Mouse (Mus musculus) MEL-GATA-1-ER (cell line): ENCODE results near the gene Arf3.

Experiments used
- DNase-seq: peaks from one replicate; pipeline ENCODE4 v3.0.0-alpha.2; 2012; ENCODE audit warnings: low read depth; ENCODE audit errors: extremely low read depth

The Arf3 gene

DNA sequence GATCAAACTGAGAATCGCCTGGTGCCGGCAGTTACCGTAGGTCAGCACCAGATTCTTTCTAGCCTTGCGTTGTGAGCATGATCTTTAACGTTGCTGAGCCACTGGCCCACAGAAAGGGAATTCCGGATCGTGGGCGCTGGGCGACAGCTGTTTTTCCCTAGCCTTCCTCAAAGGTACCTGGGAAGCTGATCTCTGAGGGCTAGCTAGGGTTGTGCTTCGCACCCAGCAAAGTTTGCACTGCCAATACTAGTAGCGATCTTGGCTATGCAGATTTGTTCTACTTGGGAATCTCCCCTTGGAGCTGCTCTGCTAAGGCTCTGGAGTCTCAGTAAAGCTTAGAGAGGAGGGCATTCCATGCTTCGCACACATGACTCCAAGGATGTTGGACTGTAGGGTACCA lies 28.2 kb upstream of the Arf3 start:
- no peak for DNase-seq

DNA sequence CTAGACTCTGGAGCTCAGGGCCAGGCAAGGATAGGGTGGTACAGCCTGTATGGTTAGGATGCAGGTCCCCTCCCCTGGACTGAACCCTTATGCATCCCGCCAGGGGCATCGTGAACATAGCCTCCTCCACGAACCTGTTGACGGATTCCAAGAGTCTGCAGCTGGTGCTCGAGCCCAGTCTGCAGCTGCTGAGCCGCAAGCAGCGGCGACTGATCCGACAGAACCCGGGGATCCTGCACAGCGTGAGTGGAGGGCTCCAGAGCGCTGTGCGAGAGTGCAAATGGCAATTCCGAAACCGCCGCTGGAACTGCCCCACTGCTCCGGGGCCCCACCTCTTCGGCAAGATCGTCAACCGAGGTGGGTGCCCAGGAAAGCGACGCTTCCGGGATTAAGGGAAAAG lies 27.7 kb upstream of the Arf3 start:
- no peak for DNase-seq

DNA sequence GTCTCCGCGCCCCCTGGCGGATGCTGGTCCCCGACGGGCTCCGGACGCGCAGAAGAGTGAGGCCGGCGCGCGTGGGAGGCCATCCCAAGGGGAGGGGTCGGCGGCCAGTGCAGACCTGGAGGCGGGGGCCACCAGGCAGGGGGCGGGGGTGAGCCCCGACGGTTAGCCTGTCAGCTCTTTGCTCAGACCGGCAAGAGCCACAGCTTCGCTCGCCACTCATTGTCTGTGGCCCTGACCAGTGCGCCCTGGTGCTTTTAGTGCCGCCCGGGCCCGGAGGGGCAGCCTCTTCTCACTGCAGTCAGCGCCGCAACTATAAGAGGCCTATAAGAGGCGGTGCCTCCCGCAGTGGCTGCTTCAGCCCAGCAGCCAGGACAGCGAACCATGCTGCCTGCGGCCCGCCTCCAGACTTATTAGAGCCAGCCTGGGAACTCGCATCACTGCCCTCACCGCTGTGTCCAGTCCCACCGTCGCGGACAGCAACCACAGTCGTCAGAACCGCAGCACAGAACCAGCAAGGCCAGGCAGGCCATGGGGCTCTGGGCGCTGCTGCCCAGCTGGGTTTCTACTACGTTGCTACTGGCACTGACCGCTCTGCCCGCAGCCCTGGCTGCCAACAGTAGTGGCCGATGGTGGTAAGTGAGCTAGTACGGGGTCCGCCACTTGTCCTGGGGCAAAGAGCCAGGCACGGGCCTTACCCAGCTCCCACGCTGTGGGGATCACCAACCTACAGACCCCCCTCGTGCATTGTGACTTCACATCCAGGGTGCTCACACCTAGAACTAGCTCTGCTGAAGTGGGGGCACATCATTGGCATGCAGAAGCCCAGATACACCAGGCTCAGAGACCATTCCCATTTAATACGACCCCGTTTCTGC lies 26.9 kb upstream of the Arf3 start, which contains the start of gene Wnt1:
Gene Wnt1, plus strand, starts transcription at position 197 of the 875 bp plus-strand sequence.
- DNase-seq, result no peak

DNA sequence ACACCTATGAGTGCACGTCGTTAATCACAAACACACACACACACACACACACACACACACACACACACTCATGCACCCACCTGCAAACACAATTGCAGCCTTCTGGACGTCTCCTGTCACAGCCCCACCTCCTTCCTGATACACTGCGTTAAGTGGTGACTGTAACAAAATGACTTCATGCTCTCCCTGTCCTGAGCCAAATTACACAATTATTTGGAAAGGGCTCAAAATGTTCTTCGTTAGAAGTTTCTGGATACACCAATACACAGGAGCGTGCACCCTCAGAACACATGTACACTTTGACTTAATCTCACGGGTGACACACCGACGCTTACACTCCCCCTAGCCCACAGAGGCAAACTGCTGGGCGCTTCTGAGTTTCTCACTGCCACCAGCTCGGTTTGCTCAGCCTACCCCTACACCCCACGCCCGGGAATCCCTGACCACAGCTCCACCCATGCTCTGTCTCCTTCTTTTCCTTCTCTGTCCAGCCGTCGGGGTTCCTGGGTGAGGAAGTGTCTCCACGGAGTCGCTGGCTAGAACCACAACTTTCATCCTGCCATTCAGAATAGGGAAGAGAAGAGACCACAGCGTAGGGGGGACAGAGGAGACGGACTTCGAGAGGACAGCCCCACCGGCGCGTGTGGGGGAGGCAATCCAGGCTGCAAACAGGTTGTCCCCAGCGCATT lies 26.1 kb upstream of the Arf3 start:
- DNase-seq, result no peak

DNA sequence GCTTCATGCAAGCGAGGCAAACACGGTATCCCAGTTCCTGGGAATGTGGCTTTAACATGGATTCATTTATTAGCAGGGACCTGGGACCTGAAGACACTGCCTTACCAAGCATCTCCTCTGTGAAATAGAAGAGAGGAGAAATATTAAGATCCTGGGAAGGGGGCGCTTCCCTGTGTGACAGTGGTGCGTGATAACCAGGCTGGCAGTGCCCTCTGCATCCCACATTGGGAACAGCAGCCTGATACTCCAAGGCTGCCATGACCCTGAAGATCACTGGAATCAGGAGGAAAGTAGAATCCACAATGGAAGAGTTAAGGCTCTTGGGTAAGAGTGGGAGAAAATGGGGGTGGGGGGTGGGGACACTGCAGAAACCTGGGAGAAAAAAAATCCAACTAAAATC lies 24.9 kb upstream of the Arf3 start:
- DNase-seq, result no peak

DNA sequence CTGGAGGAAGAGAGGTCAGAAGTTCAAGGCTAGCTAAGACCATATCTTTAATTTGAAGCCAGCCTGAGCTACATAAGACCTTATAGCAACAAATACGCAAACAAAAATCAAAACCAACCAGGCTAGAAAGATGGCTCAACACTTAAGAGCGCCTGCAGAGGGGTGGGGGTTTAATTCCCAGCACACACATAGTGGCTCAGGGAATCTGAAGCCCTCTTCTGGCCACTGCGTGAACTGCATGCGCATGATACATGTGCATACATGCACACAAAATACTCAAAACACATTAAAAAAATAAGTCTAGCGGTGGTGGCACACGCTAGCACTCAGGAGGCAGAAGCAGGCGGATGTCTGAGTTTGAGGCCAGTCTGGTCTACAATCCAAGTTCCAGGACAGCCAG lies 22.7 kb upstream of the Arf3 start:
- peak; percentile 57 for DNase-seq

DNA sequence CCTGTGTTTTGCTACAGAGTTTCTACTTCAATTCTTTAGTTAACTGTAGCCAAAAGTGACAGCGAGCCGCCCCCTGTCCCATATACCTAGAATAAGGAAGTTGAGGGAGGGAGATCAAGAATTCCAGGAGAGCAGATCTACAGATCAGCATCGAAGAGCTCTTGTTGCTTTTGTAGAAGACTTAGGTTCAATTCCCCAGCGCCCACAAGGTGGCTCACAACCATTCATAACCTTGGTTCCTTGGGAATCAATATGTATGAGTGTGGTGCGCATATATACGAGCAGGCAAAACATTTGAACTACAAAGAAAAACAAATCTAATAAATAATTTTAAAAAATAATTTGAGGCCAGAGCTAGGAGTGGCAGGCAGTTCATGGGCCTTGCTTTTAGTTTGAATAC lies 18.2 kb upstream of the Arf3 start:
- DNase-seq, result no peak

DNA sequence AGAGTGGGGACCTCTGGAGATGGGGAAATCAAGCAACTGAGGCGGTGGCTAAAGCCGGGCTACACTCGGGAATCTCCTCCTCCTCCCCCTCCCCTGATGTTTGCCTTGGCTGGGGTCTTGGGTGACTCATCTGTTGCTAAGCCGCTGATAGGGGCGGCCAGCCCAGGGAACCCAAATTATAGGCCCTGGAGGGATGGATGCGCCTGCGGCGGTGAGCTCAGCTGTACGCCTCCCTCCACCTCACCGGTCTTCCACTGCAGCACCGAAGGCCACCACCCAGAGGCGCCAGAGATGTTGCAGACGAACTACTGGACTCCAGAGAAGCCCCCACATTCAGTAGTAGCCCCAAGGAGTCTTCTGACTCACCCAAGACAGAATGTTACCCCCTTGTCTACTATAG lies 17.6 kb upstream of the Arf3 start:
- DNase-seq, result no peak

DNA sequence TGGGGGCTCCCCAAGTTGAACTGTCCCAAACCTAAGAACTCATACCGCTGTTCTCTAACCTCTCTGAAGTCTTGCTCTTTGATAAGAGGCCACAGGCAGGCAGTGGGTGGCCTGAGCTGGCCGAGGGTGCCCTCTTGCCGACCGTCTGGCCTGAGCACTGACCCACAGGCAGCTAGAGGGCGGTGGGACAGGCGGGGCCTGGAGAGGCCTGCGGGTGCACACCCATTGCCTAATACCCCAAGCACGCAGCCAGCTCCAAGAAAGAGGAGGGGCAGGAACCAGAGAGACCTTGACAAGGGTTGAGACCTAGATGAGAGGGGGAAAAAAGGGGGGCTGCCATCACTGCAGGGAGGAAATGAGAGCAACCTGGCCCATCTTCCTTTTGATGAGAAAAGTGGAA lies 17.1 kb upstream of the Arf3 start:
- no peak for DNase-seq

DNA sequence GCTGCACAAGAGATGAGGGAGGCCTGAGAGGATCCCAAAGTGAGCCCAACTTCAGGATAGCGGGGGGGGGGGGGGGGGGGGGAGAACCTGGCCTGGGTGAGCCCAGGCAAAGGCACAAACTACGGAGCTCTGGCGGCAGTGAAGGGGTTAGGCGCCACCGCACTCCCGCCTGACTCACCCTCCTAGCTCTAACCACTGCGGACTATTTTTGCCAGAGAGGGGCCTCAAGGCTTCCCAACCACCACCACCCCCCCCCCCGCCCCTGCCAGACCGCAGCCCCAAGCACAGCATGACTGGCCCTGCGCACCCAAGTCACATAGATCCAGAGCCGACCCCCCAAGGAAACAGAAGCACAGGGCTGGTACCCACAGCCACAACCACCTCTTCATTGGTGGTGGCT lies 15.8 kb upstream of the Arf3 start:
- DNase-seq, result no peak

DNA sequence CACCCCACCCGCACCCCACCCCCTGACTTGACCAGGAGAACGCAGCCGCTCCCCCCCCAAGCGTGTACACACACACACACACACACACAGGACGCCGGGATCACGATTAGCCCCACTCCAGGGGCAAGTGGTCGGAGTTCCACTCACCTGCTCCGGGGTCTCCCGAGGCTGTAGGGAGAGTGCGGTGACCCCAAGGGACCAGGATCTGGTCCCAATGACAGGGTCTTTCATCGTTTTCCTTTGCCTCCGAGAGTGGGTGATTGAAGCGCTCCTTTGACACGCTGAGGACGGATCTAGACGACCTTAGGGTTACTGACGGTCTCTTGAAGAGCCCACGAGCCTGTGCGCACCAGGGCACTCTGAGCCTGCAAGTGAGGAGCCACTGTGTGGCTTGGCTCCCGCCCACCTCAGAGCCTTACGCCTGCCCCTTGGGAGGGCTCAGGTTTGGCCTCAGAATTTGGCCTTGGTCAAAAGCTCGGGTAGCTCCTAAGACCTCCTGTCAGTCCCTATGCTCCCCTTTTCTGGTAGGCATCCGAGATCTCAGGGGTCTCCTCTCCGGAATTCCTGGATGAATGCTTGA lies 15.3 kb upstream of the Arf3 start:
- DNase-seq, result no peak

DNA sequence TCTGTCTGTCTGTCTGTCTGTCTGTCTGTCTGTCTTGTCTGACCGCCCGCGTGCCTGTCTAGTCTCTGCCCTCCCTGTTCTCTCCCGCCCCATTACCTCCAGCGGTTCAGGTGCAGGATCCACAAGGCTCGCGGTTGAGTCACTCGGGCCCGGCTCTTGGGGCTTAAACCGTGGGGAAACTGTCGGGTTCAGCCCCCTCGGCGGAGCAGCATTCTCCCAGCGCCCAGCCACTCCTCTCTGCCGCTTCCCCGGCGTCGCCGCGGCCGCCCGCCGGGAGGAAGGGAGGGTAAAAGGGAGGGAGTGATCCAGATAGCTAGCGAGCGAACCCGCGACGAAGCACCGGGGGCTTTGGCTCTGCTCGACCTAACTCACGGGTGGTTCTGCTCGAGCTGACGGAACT lies 14.7 kb upstream of the Arf3 start, which contains the start of gene Wnt10b:
Gene Wnt10b, minus strand, starts transcription at position 389 of the 400 bp plus-strand sequence.
- DNase-seq, result no peak

DNA sequence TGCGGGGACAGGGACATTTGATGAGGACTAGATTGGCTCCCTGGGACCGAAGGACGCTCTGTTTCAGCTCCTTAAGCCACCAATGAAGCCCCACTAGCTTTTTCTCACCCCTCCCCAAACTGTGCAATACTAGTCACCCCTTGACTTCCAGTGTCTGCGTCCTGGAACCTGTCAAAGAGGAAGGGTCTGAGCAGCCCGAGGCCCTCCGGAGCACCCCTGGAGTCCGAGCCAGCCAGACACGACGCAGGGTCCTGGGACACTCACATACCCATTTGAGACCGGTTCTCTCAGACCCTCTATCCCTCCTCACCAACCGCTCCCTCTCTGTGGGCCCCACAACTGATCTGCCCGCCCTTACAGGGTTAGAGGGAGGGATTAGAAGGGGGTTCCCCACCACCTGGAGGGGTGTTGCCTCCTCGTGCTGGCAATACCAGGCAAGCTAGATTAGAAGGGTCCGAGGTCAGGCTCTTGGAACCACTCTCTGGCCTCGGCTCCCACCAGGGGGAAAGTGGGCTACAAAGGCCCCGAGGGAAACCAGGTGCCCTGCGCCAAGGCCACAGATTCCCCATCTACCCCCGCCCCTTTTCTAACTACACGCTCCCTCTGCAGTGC lies 14.1 kb upstream of the Arf3 start:
- DNase-seq, result no peak

DNA sequence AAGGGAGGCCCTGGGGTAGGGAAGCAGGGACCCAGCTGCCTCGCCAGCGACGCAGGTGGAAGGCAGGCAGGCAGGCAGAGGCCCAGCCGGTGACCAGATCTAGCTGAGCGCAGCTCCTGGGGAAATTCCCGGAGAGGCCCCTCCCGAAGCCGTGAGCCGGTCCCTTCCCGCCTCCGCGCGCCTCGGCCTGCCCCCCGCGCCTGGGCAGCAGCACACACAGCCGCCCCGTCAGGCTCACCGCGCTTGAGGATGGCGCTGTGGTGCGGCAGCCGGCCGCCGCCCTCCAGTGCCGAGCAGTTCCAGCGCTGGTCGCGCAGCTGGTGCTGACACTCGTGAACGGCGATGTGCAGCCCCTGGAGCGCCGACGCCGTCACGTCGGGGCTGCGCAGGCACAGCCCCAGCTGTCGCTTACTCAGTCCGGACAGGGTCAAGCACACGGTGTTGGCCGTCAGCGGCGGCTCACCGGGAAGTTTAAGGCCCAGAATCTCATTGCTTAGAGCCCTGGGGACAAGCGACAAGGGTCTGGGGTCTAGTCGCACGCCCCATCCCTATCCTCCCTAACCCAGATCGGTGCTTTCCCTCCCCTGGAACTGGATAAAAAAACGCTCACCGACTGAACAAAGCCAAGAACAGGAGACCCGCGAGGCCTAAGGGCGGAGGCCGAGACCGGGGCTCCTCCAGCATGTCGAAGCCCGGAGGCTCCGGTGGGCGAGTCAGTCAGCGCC lies 13.4 kb upstream of the Arf3 start:
- no peak for DNase-seq

DNA sequence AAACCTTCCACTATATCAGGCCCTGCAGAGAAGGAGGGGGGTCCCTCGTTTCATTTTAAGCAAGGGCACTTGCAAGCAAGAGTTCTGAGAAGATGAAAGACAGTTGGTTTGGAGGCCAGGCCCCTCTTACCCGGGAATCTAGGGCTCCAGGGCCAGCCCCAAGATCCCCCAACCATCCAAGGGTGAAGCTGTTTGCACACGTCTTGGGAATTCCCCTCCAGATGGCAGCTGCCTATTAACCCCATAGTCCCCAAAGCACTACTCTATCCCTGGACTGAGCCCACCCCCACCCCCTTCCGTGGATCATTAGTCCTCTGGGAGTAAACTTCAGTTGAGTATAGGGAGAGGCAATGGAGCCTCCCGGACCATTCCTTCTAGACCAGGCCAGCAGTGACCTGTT lies 12.5 kb upstream of the Arf3 start:
- no peak for DNase-seq

DNA sequence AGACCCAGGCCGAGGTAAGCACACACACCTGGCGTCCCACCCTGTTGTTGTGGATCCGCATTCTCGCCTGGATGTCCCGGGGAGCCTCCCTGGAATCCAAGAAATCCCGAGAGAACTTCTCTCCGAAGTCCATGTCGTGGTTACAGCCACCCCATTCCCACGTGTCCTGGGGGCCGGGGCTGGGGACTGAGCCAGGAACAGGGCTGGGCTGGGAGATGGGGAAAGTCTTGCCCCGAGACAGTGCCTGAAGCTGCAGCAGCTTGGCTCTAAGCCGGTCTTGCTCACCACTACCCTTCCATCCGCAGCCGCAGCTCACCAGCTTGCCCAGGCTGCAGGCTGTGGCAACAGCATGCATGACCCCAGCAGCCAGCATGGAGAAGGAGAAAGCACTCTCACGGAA lies 11.1 kb upstream of the Arf3 start:
- DNase-seq, result no peak

DNA sequence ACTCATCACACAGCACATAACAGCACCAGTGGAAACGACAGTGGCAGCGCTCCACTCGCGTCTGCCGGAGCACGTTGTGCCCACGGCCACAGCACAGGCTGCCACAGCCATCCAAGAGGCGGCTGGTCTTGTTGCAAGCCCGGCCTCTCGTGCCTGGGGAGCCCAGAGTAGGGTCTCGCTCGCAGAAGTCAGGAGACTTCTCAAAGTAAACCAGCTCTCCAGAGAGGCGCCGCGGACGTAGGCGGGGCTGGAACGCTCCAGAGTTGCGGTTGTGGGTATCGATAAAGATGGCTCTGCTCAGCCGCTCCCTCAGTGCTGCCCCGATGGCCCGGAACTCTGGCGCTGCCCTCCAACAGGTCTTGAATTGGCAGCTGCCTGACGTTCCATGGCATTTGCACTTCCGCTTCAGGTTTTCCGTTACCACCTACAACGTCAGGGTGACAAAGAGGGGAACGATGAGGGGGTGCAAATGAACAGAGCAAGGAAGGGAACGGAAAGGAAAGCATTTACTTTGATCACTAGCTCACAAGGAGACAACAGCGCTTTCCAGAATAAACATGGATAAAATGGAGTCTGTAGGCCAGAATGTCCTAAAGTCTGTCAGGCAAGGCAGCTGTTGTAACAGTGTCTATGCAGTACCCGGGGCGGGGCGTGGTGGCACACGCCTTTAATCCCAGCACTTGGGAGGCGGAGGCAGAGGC lies 9.6 kb upstream of the Arf3 start:
- DNase-seq, result peak; percentile 84

DNA sequence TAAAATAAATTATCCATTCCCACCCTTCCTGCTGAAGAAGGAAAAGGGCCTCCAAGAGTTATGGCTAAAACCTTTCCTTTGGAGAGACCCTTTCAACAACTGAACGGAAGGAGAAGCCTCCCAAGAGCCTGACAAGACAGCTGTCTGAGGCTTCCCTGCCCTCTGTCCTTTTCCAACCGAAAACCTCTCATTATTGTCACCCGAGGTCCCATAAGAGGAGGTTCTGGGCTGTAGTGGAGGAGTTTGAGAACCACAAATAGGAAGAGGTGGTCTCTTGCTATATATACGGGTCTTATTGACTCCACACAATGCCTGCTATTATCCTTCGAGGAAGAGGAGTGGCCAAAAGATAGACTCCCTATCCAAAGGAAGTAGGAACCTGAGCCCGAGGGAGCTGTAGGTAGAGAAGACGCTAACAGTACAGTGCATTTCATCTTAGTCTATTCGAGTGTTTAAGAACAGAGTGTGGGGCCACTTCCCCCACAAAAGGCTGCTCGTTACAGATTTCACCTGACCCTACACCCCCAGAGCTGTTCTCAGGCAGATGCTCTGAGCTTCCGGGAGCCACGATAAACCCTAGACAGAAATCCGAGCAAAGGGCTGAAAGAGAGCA lies 8.9 kb upstream of the Arf3 start:
- peak; percentile 50 for DNase-seq

DNA sequence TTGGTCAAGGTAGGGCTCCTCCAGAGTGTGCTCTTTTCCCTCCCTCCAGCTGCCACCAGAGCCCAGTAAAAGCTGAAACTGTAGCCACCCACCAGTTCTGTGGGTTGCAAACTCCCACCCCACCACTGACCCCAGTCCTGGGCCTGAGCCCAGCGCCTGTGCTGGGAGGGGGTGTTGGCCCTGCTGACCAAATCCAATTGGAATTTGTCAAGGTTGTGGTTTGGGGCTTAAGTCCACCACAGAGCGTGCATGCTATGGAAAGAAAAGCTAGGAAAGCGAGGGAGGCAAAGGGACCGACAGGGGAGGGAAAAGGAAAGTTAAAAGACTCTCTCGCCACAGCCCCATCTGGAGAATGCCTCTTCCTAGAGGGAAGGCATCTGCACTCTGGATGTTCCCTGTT lies 5.2 kb upstream of the Arf3 start:
- no peak for DNase-seq

DNA sequence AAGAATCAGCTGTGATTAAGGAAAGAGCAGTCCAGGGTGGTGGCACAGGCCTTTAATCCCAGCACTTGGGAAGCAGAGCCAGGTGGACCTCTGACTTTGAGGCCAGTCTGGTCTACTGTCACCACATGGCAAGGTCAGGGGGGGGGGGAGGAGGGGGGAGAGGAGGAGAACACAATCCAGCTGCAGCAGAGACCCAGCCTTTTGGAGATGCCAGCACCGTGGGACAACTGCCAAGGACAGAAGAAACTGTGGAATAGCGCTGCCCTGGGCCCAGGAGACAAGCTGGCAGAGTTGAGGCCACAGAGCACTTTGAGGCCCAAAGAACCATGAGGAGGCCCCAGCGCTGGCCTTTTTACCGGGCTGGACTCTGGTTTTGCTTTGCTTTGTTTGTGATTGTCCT lies 2.9 kb upstream of the Arf3 start:
- DNase-seq, result no peak
